Mouse (Mus musculus) thymus, postnatal 0 days (tissue): ENCODE results near the gene Slc18a3. TPM values are rescaled to one million over a fixed set of nuclear protein-coding genes. Genes with fewer than 3 reads are reported as not detected.

Source experiments
- DNase-seq: peaks from one replicate; pipeline ENCODE4 v3.0.0-alpha.2; 2015; ENCODE audit warnings: low spot score
- polyA plus RNA-seq: library from polyadenylated mRNA; unstranded; fragments of >200 nt; fragmentation: Nextera tagmentation; extraction: Ambion mirVana; gene quantifications from 2 replicates; pipeline ENCODE4 v1.2.1, GENCODE M21; 2015

Gene Slc18a3
- 0.05 TPM in 1 of 2 replicates, not detected in the other for polyA plus RNA-seq

GRCm38 (mm10) chr14:32464601-32465505 lies at the start of gene Slc18a3:
Gene Slc18a3 (minus strand): TSS chr14:32464850.
- no peak for DNase-seq

- DNase-seq = peak; percentile 95
Measured at GRCm38 (mm10) chr14:32513336-32514032, 48.8 kb upstream of the Slc18a3 start, which contains the start of gene Ercc6. Gene Ercc6 (plus strand): TSS chr14:32513521.

- DNase-seq = no peak
Measured at GRCm38 (mm10) chr14:32512912-32513311, 48.3 kb upstream of the Slc18a3 start.

GRCm38 (mm10) chr14:32509443-32509961 lies 44.9 kb upstream of the Slc18a3 start:
- no peak for DNase-seq

- no peak for DNase-seq
Measured at GRCm38 (mm10) chr14:32508105-32508835, 43.6 kb upstream of the Slc18a3 start.

DNA sequence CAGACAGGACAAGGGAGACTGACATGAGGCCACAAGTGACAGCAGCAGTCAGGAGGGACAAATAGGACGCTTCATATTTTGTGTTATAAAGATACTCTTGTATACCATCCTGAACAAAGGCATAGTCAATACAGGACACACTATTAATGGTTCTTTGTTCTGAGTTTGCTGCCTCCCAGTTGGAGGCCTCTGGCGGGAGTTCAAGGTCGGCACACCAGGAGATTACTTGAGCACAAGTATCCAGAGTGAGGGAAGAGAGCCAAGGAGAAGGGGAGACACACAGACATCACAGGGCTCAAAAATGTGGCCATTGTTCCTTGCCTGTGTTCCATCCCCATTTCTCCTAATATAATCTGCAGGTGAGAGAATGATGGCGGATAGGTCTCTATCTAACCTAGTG lies 42.6 kb upstream of the Slc18a3 start:
- no peak for DNase-seq

GRCm38 (mm10) chr14:32506329-32506728 lies 41.7 kb upstream of the Slc18a3 start:
- no peak for DNase-seq

- DNase-seq = no peak
Measured at GRCm38 (mm10) chr14:32503897-32504296, 39.2 kb upstream of the Slc18a3 start.

DNA sequence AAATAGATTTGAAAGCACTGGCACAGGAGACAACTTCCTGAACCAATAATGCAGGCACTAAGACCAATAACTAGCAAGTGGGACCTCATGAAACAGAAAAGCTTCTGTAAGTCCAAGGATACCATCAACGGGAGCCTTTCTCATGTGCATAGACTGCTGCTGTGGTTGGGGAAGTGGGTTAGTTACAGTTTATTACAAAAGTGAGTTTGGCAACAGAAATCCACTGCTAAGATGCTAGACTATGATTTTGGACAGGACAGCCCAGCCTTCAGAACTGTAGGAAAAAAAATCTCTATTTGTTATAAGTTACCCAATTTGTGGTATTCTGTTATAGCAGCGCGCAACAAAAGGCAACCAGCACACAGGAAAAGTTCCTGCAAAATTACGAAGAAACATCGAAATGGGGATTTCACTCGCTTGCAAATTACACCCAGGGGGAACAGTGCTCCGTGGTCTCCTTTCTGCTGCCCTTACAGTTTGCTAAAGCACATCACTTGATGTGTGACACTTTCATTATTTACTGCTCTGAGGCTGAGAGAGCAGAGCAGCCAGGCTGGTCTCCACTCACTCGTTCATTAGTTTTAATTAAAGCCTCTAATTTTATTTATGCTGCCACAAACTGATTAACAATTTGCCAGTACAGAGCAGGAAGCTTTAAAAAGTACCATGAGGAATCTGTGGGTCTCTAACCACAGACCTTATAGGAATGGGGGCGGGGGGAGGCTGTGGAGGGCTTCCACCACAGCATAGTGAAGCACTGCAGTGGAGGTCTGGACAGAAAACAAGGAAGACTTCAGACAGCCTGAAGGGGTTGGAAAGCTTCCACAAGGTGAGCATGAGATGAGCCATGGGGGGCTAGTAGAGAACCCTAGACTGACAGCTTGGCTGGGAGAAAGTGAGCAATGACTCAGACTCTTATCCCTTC lies 38.4 kb upstream of the Slc18a3 start:
- DNase-seq = no peak

DNA sequence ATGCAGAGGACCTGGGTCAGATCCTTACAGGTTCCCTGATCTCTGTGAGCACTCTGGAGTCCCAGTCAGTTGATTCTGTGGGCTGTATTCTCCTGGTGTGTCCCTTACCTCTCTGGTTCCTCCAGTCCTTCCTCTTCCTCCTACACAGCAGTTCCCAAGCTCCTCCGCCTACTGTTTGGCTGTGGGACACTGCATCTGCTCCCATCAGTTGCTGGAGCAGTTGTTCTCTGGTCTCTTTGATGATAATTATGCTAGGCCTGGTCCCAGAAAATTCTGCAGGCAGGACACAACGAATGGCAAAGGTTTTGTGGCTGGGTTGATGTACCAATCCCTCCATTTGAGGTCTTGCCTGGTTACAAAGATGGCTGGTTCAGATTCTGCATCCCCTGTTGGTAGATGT lies 36.7 kb upstream of the Slc18a3 start:
- no peak for DNase-seq

DNA sequence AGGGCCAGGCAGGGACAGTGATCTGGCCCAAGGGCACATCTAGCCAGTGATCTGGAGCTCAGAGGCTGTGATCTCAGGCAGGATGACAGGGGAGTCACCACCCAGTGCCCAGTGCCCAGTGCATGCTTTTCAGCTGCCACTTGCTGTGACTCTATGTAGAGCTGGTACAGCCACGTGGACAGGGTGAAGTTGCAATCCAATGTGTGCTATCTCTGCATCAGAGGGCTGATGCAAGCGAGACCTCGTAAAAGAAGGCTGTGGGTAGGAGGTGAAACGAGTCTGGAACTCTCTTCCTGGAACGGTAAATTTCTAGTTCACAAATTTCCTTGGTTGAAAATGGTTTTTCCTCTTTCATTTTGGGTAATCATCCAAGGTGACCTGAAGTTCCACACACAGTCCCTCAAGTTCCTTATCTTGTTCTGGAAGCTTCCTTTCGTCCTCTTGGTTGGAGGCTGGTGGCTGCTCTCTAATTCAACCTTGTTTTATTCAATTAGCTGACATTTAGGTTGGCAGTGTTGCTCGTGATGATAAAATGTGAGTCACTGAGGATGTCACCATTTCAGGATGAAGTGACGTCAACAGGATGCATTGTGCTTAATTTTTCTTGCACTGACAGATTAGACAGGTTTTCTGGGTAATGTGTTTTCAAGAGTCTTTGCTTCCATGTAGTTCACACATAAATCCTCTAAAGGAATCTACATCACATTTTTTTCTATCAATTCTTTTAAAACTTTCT lies 31.6 kb upstream of the Slc18a3 start:
- DNase-seq = no peak

DNA sequence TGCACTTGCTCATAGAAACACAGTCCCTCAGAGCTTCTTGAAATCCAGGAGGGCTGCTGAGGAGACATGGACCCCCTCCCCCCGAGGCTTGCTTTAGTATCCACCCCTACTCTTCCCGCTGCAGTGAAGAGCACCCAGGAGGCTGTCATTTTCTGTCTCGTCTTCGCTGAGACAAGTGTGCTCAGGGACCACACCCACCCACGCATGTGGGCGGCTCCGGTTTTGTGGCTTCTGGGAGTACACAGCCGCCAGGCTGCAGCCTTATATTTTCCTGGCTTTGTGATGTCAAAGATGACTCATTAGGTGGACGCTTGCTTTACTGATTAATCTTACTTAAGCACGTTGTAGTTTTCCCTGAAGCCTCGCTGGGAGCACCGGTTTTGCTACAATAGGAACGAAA lies 27.9 kb upstream of the Slc18a3 start:
- no peak for DNase-seq

DNA sequence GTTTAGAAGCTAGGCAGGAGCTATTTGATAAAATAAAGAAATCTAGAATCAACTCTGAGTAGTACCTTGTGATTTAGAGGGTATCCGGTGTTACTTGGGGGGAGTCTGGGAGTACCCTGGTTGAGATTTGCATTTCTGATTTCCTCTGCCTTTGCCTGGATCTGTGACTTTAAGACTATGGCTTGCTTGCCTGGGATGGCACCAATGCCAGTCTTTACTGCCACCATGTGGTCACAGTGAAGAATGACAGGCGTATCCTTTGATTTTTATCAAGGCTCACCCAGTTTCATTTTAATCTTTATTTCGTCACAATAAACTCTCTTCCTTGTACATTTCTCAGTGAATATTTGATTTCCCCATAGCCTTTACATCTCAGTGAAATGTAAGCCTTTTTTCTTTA lies 17.4 kb upstream of the Slc18a3 start:
- peak; percentile 63 for DNase-seq

- no peak for DNase-seq
Measured at GRCm38 (mm10) chr14:32477581-32477980, 12.9 kb upstream of the Slc18a3 start.

DNA sequence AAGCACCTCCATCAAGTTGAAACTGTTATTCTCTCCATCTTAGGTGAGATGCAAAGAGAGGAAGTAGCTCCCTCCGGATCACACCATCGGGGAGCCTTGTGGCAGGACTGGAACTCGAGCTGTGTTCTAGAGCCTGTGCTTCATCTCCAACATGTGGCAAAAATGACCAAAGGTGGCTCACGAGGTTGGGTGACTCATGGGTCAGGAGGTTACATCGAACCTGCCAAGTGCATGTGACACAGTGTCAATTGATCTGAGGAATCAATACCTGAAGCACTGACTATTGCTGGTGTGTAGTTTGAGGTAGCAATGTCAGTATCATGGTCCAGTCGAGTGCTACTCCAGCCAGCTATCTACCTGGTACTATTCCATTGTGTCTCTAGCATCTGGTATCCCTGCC lies 11.9 kb upstream of the Slc18a3 start:
- no peak for DNase-seq

DNA sequence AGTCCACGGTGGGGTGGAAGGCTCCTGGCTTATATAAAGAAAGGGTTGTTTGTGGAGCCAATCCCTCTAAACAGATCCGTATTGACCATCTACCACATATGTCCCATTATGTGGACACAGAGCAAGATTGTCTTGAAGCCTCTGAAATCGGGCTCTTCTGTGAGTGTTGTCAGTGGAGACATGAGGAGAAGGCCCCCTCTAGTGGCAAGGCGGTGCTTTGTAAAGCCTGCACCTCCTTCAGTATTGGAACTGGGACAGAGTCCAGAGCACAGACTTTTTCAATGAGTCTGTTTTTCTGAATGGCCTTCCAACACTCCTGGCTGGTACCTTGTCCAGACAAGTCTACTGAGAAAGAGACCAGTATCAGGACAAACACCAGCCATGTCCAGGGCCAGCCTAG lies 8.3 kb upstream of the Slc18a3 start:
- peak; percentile 14 for DNase-seq

DNA sequence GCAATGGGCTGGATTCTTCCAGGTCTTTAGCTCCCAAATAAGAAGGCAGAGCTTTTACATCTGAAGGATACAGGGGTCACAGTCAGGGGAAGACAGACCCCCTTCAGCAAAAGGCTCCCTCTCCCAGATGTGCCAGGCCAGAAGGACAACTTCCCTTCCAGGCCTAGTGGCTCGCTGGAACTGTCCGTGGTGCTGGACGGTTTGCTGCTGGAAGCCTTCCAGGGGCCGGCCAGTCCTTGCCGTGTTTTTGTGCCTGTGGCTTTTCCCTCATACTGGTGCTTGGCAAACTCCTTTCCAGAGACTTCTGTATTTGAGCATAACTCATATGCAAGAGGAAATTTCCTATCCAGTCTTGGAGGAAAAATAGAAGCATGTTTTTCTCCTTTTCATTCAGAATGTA lies 3.0 kb upstream of the Slc18a3 start:
- no peak for DNase-seq

DNA sequence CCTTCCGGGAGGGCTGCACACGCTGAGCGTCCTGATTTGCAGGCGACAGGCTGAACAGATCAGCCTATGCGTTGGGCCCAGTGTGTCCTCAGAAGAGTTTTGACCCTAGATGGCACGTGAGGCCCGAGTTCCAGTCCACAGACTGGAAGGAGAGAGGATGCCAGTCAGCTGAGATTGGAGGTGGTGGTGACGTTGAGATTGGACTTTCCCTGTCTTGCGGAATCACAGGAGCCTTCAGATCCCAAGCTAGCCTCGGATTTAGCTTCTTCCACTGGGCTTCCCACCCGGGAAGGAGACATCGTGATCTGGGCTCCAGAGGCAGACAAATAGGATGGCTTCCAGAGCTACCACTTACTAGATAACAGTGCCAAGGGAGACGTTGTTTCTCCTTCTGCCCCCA lies 1.2 kb upstream of the Slc18a3 start, which contains the start of gene Chat:
Chat (minus strand) TSS at position 101 of the 400 bp plus-strand sequence.
- DNase-seq = no peak

GRCm38 (mm10) chr14:32465506-32465870 lies 838 bp upstream of the Slc18a3 start:
- DNase-seq = no peak
